Mouse (Mus musculus): ENCODE measurements at regions not wholly inside any gene's neighbourhood (a gene's known extent, or its start where the extent isn't known, plus 50 kb on each side); places are given as distances from the start of the nearest gene placed in this dataset.

GRCm38 (mm10) chr2:131436149-131436548, 55.1 kb upstream of the Smox start:
- H3K4me3 ChIP-seq (ENCODE audit: low read length): no peak overlapping the region
- H3K9ac ChIP-seq (ENCODE audit: low read depth, low read length): no peak overlapping the region
- no peaks in the 10 kb centered on the region for H3K27me3 ChIP-seq (replicated peaks; ENCODE audit: control insufficient read depth, insufficient read depth, low read length)
- no peak overlapping the region for H3K4me2 ChIP-seq (ENCODE audit: low read depth, low read length)
- no peaks in the 10 kb centered on the region for H3K4me1 ChIP-seq (ENCODE audit: control insufficient read depth, insufficient read depth, low read length)
- 75% methylated on average over 9 of the region's 9 CpGs for WGBS
- H3K27ac ChIP-seq (ENCODE audit: low read length): no peak overlapping the region
- no peaks in the 10 kb centered on the region for H3K9me3 ChIP-seq (ENCODE audit: control insufficient read depth, low read length)
- H3K36me3 ChIP-seq (ENCODE audit: control insufficient read depth, insufficient read depth, low read length): no peaks in the 10 kb centered on the region
- ATAC-seq: no peak; the same call in 1 of the 2 replicates

GRCm38 (mm10) chr2:131430474-131430873, 60.8 kb upstream of the Smox start:
- no peak for ATAC-seq
- WGBS: 91% methylated on average over 4 of the region's 4 CpGs
- no peak overlapping the region for H3K4me3 ChIP-seq (ENCODE audit: low read length)
- no peak overlapping the region for H3K4me2 ChIP-seq (ENCODE audit: low read depth, low read length)
- no peaks in the 10 kb centered on the region for H3K9me3 ChIP-seq (ENCODE audit: control insufficient read depth, low read length)
- H3K36me3 ChIP-seq (ENCODE audit: control insufficient read depth, insufficient read depth, low read length): no peaks in the 10 kb centered on the region
- no peak overlapping the region for H3K9ac ChIP-seq (ENCODE audit: low read depth, low read length)
- H3K27ac ChIP-seq (ENCODE audit: low read length): no peak overlapping the region
- H3K4me1 ChIP-seq (ENCODE audit: control insufficient read depth, insufficient read depth, low read length): no peaks in the 10 kb centered on the region
- no peaks in the 10 kb centered on the region for H3K27me3 ChIP-seq (replicated peaks; ENCODE audit: control insufficient read depth, insufficient read depth, low read length)

GRCm38 (mm10) chr2:131428089-131428488, 63.2 kb upstream of the Smox start:
- no peak overlapping the region for H3K4me2 ChIP-seq (ENCODE audit: low read depth, low read length)
- H3K27ac ChIP-seq (ENCODE audit: low read length): no peak overlapping the region
- H3K27me3 ChIP-seq (replicated peaks; ENCODE audit: control insufficient read depth, insufficient read depth, low read length): no peaks in the 10 kb centered on the region
- no peak for ATAC-seq
- no peaks in the 10 kb centered on the region for H3K36me3 ChIP-seq (ENCODE audit: control insufficient read depth, insufficient read depth, low read length)
- no peak overlapping the region for H3K4me3 ChIP-seq (ENCODE audit: low read length)
- WGBS: 66% methylated on average over 4 of the region's 4 CpGs
- no peaks in the 10 kb centered on the region for H3K4me1 ChIP-seq (ENCODE audit: control insufficient read depth, insufficient read depth, low read length)
- no peak overlapping the region for H3K9ac ChIP-seq (ENCODE audit: low read depth, low read length)
- H3K9me3 ChIP-seq (ENCODE audit: control insufficient read depth, low read length): no peaks in the 10 kb centered on the region

- Histone ChIP-seq H3K9me3 (ENCODE audit: control insufficient read depth, low read length) (no peaks in the 10 kb centered on the region), H3K9ac (ENCODE audit: low read depth, low read length) (no peak overlapping the region), H3K27me3 (replicated peaks; ENCODE audit: control insufficient read depth, insufficient read depth, low read length) (no peaks in the 10 kb centered on the region), H3K36me3 (ENCODE audit: control insufficient read depth, insufficient read depth, low read length) (no peaks in the 10 kb centered on the region), H3K4me2 (ENCODE audit: low read depth, low read length) (no peak overlapping the region), H3K4me3 (ENCODE audit: low read length) (no peak overlapping the region), H3K27ac (ENCODE audit: low read length) (no peak overlapping the region), H3K4me1 (ENCODE audit: control insufficient read depth, insufficient read depth, low read length) (no peaks in the 10 kb centered on the region)
- no peak for ATAC-seq
These were observed 64.4 kb upstream of the Smox start for GRCm38 (mm10) chr2:131426941-131427340.

- ATAC-seq: no peak
- Histone ChIP-seq H3K4me2 (ENCODE audit: low read depth, low read length) (no peak overlapping the region), H3K27ac (ENCODE audit: low read length) (no peak overlapping the region), H3K4me1 (ENCODE audit: control insufficient read depth, insufficient read depth, low read length) (no peaks in the 10 kb centered on the region), H3K27me3 (replicated peaks; ENCODE audit: control insufficient read depth, insufficient read depth, low read length) (no peaks in the 10 kb centered on the region), H3K9ac (ENCODE audit: low read depth, low read length) (no peak overlapping the region), H3K36me3 (ENCODE audit: control insufficient read depth, insufficient read depth, low read length) (no peaks in the 10 kb centered on the region), H3K4me3 (ENCODE audit: low read length) (no peak overlapping the region), H3K9me3 (ENCODE audit: control insufficient read depth, low read length) (no peaks in the 10 kb centered on the region)
- WGBS: 72% methylated on average over 11 of the region's 11 CpGs
These were observed 67.5 kb upstream of the Smox start for GRCm38 (mm10) chr2:131423616-131424320.

GRCm38 (mm10) chr2:131422907-131423445, 68.3 kb upstream of the Smox start:
- Histone ChIP-seq H3K9me3 (ENCODE audit: control insufficient read depth, low read length) (no peaks in the 10 kb centered on the region), H3K27ac (ENCODE audit: low read length) (no peak overlapping the region), H3K36me3 (ENCODE audit: control insufficient read depth, insufficient read depth, low read length) (no peaks in the 10 kb centered on the region), H3K4me3 (ENCODE audit: low read length) (peak overlapping the region; percentile 52), H3K4me1 (ENCODE audit: control insufficient read depth, insufficient read depth, low read length) (no peaks in the 10 kb centered on the region), H3K4me2 (ENCODE audit: low read depth, low read length) (peak overlapping the region; percentile 87), H3K9ac (ENCODE audit: low read depth, low read length) (peak overlapping the region; percentile 60), H3K27me3 (replicated peaks; ENCODE audit: control insufficient read depth, insufficient read depth, low read length) (no peaks in the 10 kb centered on the region)
- WGBS: under 1% methylated on average over 13 of the region's 13 CpGs
- ATAC-seq: peak; percentile 90

GRCm38 (mm10) chr2:131418130-131418529, 65.4 kb upstream of the Rnf24 start:
- Histone ChIP-seq H3K9me3 (ENCODE audit: control insufficient read depth, low read length) (no peaks in the 10 kb centered on the region), H3K4me2 (ENCODE audit: low read depth, low read length) (no peak overlapping the region), H3K4me3 (ENCODE audit: low read length) (no peak overlapping the region), H3K4me1 (ENCODE audit: control insufficient read depth, insufficient read depth, low read length) (no peaks in the 10 kb centered on the region), H3K36me3 (ENCODE audit: control insufficient read depth, insufficient read depth, low read length) (no peaks in the 10 kb centered on the region), H3K27ac (ENCODE audit: low read length) (no peak overlapping the region), H3K9ac (ENCODE audit: low read depth, low read length) (no peak overlapping the region), H3K27me3 (replicated peaks; ENCODE audit: control insufficient read depth, insufficient read depth, low read length) (no peaks in the 10 kb centered on the region)
- WGBS: 71% methylated on average over 7 of the region's 7 CpGs
- no peak for ATAC-seq

GRCm38 (mm10) chr2:131417472-131417871, 64.8 kb upstream of the Rnf24 start:
- Histone ChIP-seq H3K9me3 (ENCODE audit: control insufficient read depth, low read length) (no peaks in the 10 kb centered on the region), H3K27me3 (replicated peaks; ENCODE audit: control insufficient read depth, insufficient read depth, low read length) (no peaks in the 10 kb centered on the region), H3K4me2 (ENCODE audit: low read depth, low read length) (no peak overlapping the region), H3K36me3 (ENCODE audit: control insufficient read depth, insufficient read depth, low read length) (no peaks in the 10 kb centered on the region), H3K4me1 (ENCODE audit: control insufficient read depth, insufficient read depth, low read length) (no peaks in the 10 kb centered on the region), H3K27ac (ENCODE audit: low read length) (no peak overlapping the region), H3K4me3 (ENCODE audit: low read length) (no peak overlapping the region), H3K9ac (ENCODE audit: low read depth, low read length) (no peak overlapping the region)
- ATAC-seq: no peak
- WGBS: 91% methylated on average over 2 of the region's 2 CpGs

GRCm38 (mm10) chr2:131416482-131416881, 63.8 kb upstream of the Rnf24 start:
- Histone ChIP-seq H3K9me3 (ENCODE audit: control insufficient read depth, low read length) (no peaks in the 10 kb centered on the region), H3K4me2 (ENCODE audit: low read depth, low read length) (no peak overlapping the region), H3K27me3 (replicated peaks; ENCODE audit: control insufficient read depth, insufficient read depth, low read length) (no peaks in the 10 kb centered on the region), H3K27ac (ENCODE audit: low read length) (no peak overlapping the region), H3K36me3 (ENCODE audit: control insufficient read depth, insufficient read depth, low read length) (no peaks in the 10 kb centered on the region), H3K4me1 (ENCODE audit: control insufficient read depth, insufficient read depth, low read length) (no peaks in the 10 kb centered on the region), H3K4me3 (ENCODE audit: low read length) (no peak overlapping the region), H3K9ac (ENCODE audit: low read depth, low read length) (no peak overlapping the region)
- ATAC-seq: peak; percentile 59; the same call in 1 of the 2 replicates
- WGBS: 28% methylated on average over 6 of the region's 6 CpGs
